Mouse (Mus musculus) lung, embryonic 15.5 days (tissue): ENCODE results near the gene Slc7a5. TPM values are rescaled to one million over a fixed set of nuclear protein-coding genes. Genes with fewer than 3 reads are reported as not detected.

Source experiments
- ATAC-seq: fragments of 200-750 bp; cut with Nextera tagmentation; 2 replicates; pipeline ENCODE4 v1.8.0; 2017; ENCODE audit warnings: moderate number of reproducible peaks, borderline replicate concordance; ENCODE audit not compliant: low FRiP score, low TSS enrichment; ENCODE audit errors: extremely low read depth
- H3K27ac ChIP-seq: fragments of 300-500 bp; sonication (generic); 2 replicates; pipeline ENCODE4 v1.5.1; 2015; ENCODE audit warnings: moderate library complexity, mild to moderate bottlenecking, inconsistent platforms
- H3K27me3 ChIP-seq: fragments of 300-500 bp; sonication (generic); 2 replicates; pipeline ENCODE4 v1.6.1; 2015; ENCODE audit warnings: inconsistent platforms
- H3K36me3 ChIP-seq: fragments of 300-500 bp; sonication (generic); 2 replicates; pipeline ENCODE4 v1.6.1; 2015; ENCODE audit warnings: inconsistent platforms
- H3K4me1 ChIP-seq: fragments of 300-500 bp; sonication (generic); 2 replicates; pipeline ENCODE4 v1.6.1; 2015; ENCODE audit warnings: inconsistent platforms
- H3K4me2 ChIP-seq: fragments of 300-500 bp; sonication (generic); 2 replicates; pipeline ENCODE4 v1.6.1; 2015; ENCODE audit warnings: inconsistent platforms, mild to moderate bottlenecking, moderate library complexity
- H3K4me3 ChIP-seq: fragments of 300-500 bp; sonication (generic); 2 replicates; pipeline ENCODE4 v1.5.1; 2015; ENCODE audit warnings: mild to moderate bottlenecking, inconsistent platforms
- H3K9ac ChIP-seq: fragments of 300-500 bp; sonication (generic); 2 replicates; pipeline ENCODE4 v1.6.1; 2015; ENCODE audit warnings: inconsistent platforms
- H3K9me3 ChIP-seq: fragments of 300-500 bp; sonication (generic); 2 replicates; pipeline ENCODE4 v1.6.1; 2016; ENCODE audit warnings: inconsistent platforms
- WGBS: fragments of 180-500 bp; shearing (Covaris S2); methylation state at CpG from one replicate; pipeline ENCODE4 v1.1.7; 2015; 5-methylcytosine and 5-hydroxymethylcytosine counted together
- polyA plus RNA-seq: library from polyadenylated mRNA; unstranded; fragments of >200 nt; fragmentation: Nextera tagmentation; extraction: Ambion mirVana; gene quantifications from 2 replicates; pipeline ENCODE4 v1.2.1, GENCODE M21; 2015

Gene Slc7a5
- polyA plus RNA-seq, 1 experiment from 2014 or later, result 14.8 TPM

GRCm38 (mm10) chr8:121843184-121843733 is 64.2 kb downstream of the Slc7a5 start:
- no peak for ATAC-seq
- 68% methylated on average over 3 of the region's 3 CpGs for WGBS
- no peak overlapping the region for H3K4me3 ChIP-seq

GRCm38 (mm10) chr8:121842064-121842955 is 65.2 kb downstream of the Slc7a5 start:
- no peaks in the 10 kb centered on the region for H3K27me3 ChIP-seq
- no peak for ATAC-seq
- no peaks in the 10 kb centered on the region for H3K36me3 ChIP-seq
- no peak overlapping the region for H3K4me3 ChIP-seq
- 83% methylated on average over 8 of the region's 8 CpGs for WGBS
- no peak overlapping the region for H3K9ac ChIP-seq
- 0 out of 2 replicates have a peak, but pooled peaks cover 3% of the 10 kb centered on the region for H3K4me1 ChIP-seq
- no peak overlapping the region for H3K27ac ChIP-seq
- H3K4me2 ChIP-seq, result no peak overlapping the region
- H3K9me3 ChIP-seq, result no peaks in the 10 kb centered on the region

More at GRCm38 (mm10) chr8:121843184-121843733, 64.2 kb downstream of the Slc7a5 start:
- Histone ChIP-seq H3K9me3 (no peaks in the 10 kb centered on the region), H3K27ac (no peak overlapping the region), H3K9ac (no peak overlapping the region), H3K27me3 (0 out of 2 replicates have a peak, but pooled peaks cover 3% of the 10 kb centered on the region), H3K4me2 (no peak overlapping the region), H3K4me1 (0 out of 2 replicates have a peak, but pooled peaks cover 3% of the 10 kb centered on the region), H3K36me3 (no peaks in the 10 kb centered on the region)

DNA sequence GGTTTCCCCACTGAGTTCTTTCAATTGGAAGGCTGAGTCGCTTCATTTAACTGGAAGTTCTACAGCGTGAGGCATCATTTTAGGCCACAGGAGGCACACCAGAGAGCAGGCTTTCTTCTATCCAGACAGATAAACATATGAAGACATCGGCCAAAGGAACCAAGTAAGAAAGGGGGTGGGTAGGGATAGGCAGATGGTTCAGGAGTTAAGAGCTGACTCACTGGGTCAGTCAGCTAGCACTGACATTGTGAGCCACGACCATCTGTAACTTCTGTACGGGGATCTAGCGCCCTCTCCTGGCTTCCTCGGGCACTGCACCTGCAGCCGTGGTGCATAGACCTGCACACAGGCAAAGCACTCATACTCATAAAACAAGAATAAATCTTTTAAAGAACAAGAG is 66.3 kb downstream of the Slc7a5 start:
- Histone ChIP-seq H3K27me3 (no peaks in the 10 kb centered on the region), H3K4me3 (no peak overlapping the region), H3K9me3 (no peaks in the 10 kb centered on the region), H3K4me2 (no peak overlapping the region), H3K36me3 (no peaks in the 10 kb centered on the region), H3K9ac (no peak overlapping the region), H3K4me1 (0 out of 2 replicates have a peak, but pooled peaks cover 3% of the 10 kb centered on the region), H3K27ac (no peak overlapping the region)
- 51% methylated on average over 8 of the region's 8 CpGs for WGBS
- no peak for ATAC-seq

DNA sequence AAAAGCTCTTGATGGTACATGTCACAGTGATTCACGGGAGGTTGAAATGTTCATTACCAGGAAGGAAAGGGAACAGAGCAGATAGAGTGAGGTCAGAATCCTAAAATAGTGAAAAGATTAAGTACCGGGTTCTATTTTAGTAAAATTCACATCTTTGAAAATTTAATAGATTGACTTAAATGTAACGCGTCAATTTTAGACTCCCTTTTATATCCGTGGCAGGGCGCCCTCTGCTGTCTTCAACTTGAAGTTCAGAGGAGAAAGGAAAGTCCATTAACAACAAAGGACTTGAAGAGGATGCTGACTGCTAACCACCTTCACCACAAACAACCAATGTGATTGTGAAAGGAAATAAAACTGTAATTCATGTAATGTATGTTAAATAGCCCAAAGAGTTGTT is 75.0 kb downstream of the Slc7a5 start:
- no peak overlapping the region for H3K27ac ChIP-seq
- no peaks in the 10 kb centered on the region for H3K9me3 ChIP-seq
- H3K9ac ChIP-seq, result no peak overlapping the region
- no peaks in the 10 kb centered on the region for H3K36me3 ChIP-seq
- ATAC-seq, result no peak
- H3K4me2 ChIP-seq, result no peak overlapping the region
- no peak overlapping the region for H3K4me3 ChIP-seq
- peaks cover 17% of the 10 kb centered on the region for H3K4me1 ChIP-seq
- WGBS, result 12% methylated on average over 6 of the region's 6 CpGs
- no peaks in the 10 kb centered on the region for H3K27me3 ChIP-seq

- Histone ChIP-seq H3K4me1 (peaks cover 17% of the 10 kb centered on the region), H3K9me3 (no peaks in the 10 kb centered on the region), H3K27ac (no peak overlapping the region), H3K36me3 (no peaks in the 10 kb centered on the region), H3K4me2 (no peak overlapping the region), H3K4me3 (no peak overlapping the region), H3K9ac (no peak overlapping the region), H3K27me3 (no peaks in the 10 kb centered on the region)
- 76% methylated on average over 2 of the region's 2 CpGs for WGBS
- ATAC-seq, result no peak
These were observed 75.4 kb downstream of the Slc7a5 start for GRCm38 (mm10) chr8:121832061-121832460.

Other genes starting within 250 kb of the Slc7a5 start
- gene Jph3, start 178.1 kb downstream of the Slc7a5 start, polyA plus RNA-seq, result 0.44 and 0.86 TPM in 2 replicates
- gene Klhdc4, start 78.1 kb downstream of the Slc7a5 start, polyA plus RNA-seq, result 39.4 and 41.8 TPM in 2 replicates
- gene Car5a, start 37.2 kb upstream of the Slc7a5 start, polyA plus RNA-seq, result not detected in 2 replicates
- gene Banp, start 42.1 kb upstream of the Slc7a5 start, polyA plus RNA-seq, result 40.2 and 50.4 TPM in 2 replicates